Mouse (Mus musculus): ENCODE data around the gene Cenpl.

- no peak for TF ChIP-seq CTCF (IDR thresholded peaks at IDR 0.05; ENCODE audit: low read depth, low read length)
- no peak for TF ChIP-seq GATA1 (IDR thresholded peaks at IDR 0.05; ENCODE audit: borderline replicate concordance, low read length)
- no peak for TF ChIP-seq TAL1 (conservative IDR thresholded peaks at IDR 0.05; ENCODE audit: low read depth, low read length)
Observed at GRCm38 (mm10) chr1:161027196-161027595, 43.3 kb upstream of the Cenpl start.
